Mouse (Mus musculus) E14TG2a.4 (cell line): ENCODE measurements around the gene Erfe.

Experiments
- H3K27me3 ChIP-seq: 2 replicates; pipeline ENCODE4 v1.6.1; 2014; ENCODE audit warnings: low read length, control low read depth; ENCODE audit not compliant: insufficient read depth
- H3K36me3 ChIP-seq: 2 replicates; pipeline ENCODE4 v1.6.1; 2014; ENCODE audit warnings: low read length, control low read depth; ENCODE audit not compliant: insufficient read depth
- H3K4me1 ChIP-seq: replicated peaks from 2 replicates; pipeline ENCODE4 v1.6.1; 2014; ENCODE audit warnings: low read depth, low read length, control low read depth
- H3K4me3 ChIP-seq: replicated peaks from 2 replicates; pipeline ENCODE4 v1.5.1; 2014; ENCODE audit warnings: mild to moderate bottlenecking, low read length
- H3K9me3 ChIP-seq: 2 replicates; pipeline ENCODE4 v1.6.1; 2014; ENCODE audit warnings: low read length, control low read depth
- CTCF ChIP-seq: conservative IDR thresholded peaks from 2 replicates; pipeline ENCODE4 v1.5.1; 2014; ENCODE audit warnings: low read length
- NANOG ChIP-seq: IDR thresholded peaks from 2 replicates; pipeline ENCODE4 v1.6.1; 2014; ENCODE audit warnings: borderline replicate concordance, low read length, mixed read lengths
- POU5F1 ChIP-seq: IDR thresholded peaks from 2 replicates; pipeline ENCODE4 v1.6.1; 2014; ENCODE audit warnings: low read length, borderline replicate concordance

The Erfe gene

GRCm38 (mm10) chr1:91364822-91365644 lies 1.2 kb upstream of the Erfe start:
- TF ChIP-seq POU5F1 (no peak), NANOG (no peak)
- H3K36me3 ChIP-seq: no peaks in the 10 kb centered on the region
- peaks cover 30% of the 10 kb centered on the region for H3K4me1 ChIP-seq
- peaks cover 62% of the 10 kb centered on the region for H3K27me3 ChIP-seq
- peaks cover 15% of the 10 kb centered on the region; the same call in 1 of the 2 replicates for H3K9me3 ChIP-seq
- H3K4me3 ChIP-seq: no peak overlapping the region

DNA sequence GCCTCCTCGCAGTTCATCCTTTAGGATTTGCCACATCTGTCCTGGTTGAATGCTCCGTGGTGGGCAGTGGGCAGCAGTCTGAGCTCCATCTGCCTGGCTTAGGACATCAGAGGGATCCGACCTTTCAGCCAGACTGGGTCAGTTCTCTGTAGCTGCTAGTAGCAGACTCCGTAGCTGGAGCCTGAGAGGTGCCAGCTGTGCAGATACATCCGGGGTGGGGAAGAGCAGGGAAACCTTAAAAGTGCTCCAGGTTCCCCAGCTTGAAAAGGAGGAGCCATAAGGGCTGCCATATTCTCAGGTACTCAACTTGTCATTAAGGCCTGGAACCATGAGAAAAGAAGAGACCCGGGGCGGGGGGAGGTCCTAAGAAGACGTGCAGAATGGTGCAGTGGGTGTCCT lies 415 bp upstream of the Erfe start:
- TF ChIP-seq POU5F1 (no peak), CTCF (no peak), NANOG (no peak)
- Histone ChIP-seq H3K9me3 (peaks cover 15% of the 10 kb centered on the region; the same call in 1 of the 2 replicates), H3K27me3 (peaks cover 70% of the 10 kb centered on the region), H3K4me3 (peak overlapping the region; percentile 85), H3K36me3 (peaks cover 6% of the 10 kb centered on the region), H3K4me1 (peaks cover 38% of the 10 kb centered on the region)

- TF ChIP-seq NANOG (no peak), POU5F1 (no peak), CTCF (no peak)
- Histone ChIP-seq H3K9me3 (peaks cover 14% of the 10 kb centered on the region; the same call in 1 of the 2 replicates), H3K4me3 (no peak overlapping the region), H3K4me1 (peaks cover 40% of the 10 kb centered on the region), H3K36me3 (peaks cover 20% of the 10 kb centered on the region), H3K27me3 (peaks cover 68% of the 10 kb centered on the region)
Observed at GRCm38 (mm10) chr1:91367295-91367694, 1.1 kb downstream of the Erfe start.

GRCm38 (mm10) chr1:91369408-91369807 lies 3.2 kb downstream of the Erfe start:
- peaks cover 58% of the 10 kb centered on the region for H3K27me3 ChIP-seq
- H3K36me3 ChIP-seq: peaks cover 42% of the 10 kb centered on the region
- H3K4me1 ChIP-seq: peaks cover 40% of the 10 kb centered on the region
- H3K4me3 ChIP-seq: no peak overlapping the region
- H3K9me3 ChIP-seq: peaks cover 2% of the 10 kb centered on the region; the same call in 1 of the 2 replicates
- no peak for TF ChIP-seq POU5F1
- no peak for TF ChIP-seq CTCF
- no peak for TF ChIP-seq NANOG

DNA sequence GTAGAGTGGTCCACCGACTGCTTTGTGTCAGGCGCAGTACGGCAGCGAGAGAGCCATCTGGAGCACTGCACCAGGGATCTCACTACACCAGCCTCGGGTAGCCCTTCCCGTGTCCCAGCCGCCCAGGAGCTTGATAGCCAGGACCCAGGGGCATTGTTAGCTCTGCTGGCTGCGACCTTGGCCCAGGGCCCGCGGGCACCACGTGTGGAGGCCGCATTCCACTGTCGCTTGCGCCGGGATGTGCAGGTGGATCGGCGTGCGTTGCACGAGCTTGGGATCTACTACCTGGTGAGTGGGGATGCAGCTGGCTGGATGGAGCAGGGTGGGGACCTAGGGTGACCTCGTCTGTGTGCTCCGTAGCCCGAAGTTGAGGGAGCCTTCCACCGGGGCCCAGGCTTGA lies 3.8 kb downstream of the Erfe start:
- Histone ChIP-seq H3K27me3 (peaks cover 52% of the 10 kb centered on the region), H3K4me3 (peak overlapping the region; percentile 32), H3K9me3 (no peaks in the 10 kb centered on the region), H3K36me3 (peaks cover 48% of the 10 kb centered on the region), H3K4me1 (peaks cover 40% of the 10 kb centered on the region)
- TF ChIP-seq POU5F1: no peak
- TF ChIP-seq CTCF: no peak
- no peak for TF ChIP-seq NANOG

DNA sequence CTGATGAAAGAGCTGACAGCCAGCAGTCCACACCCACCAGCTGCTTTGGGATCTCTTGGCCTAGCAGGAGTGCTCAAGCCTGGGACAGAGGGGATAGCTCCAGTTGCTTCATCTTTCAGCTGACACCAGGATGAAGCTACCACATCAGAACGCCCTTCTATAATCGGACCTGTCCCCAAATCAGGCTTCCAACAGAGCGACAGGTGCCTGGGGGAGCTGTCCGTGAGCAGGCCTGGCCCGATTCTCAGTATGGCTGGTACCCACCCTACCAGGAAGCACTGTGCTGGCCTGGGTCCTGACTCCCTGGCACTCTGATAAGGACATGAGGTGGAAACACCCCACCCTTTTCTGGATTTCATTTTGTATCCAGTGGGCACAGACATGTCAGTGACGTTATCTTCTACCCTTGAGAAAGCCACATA lies 7.2 kb downstream of the Erfe start:
- no peak for TF ChIP-seq CTCF
- no peak for TF ChIP-seq POU5F1
- TF ChIP-seq NANOG: no peak
- peaks cover 28% of the 10 kb centered on the region for H3K4me1 ChIP-seq
- peaks cover 82% of the 10 kb centered on the region for H3K36me3 ChIP-seq
- H3K4me3 ChIP-seq: no peak overlapping the region
- H3K27me3 ChIP-seq: peaks cover 21% of the 10 kb centered on the region
- H3K9me3 ChIP-seq: no peaks in the 10 kb centered on the region

GRCm38 (mm10) chr1:91380453-91381090 lies 14.3 kb downstream of the Erfe start:
- Histone ChIP-seq H3K9me3 (no peaks in the 10 kb centered on the region), H3K36me3 (peaks cover 95% of the 10 kb centered on the region), H3K4me1 (peaks cover 6% of the 10 kb centered on the region; the same call in 1 of the 2 replicates), H3K4me3 (no peak overlapping the region), H3K27me3 (no peaks in the 10 kb centered on the region)
- TF ChIP-seq POU5F1 (no peak), NANOG (no peak), CTCF (peak; percentile 76)

- H3K4me1 ChIP-seq: peaks cover 6% of the 10 kb centered on the region; the same call in 1 of the 2 replicates
- H3K36me3 ChIP-seq: peaks cover 95% of the 10 kb centered on the region
- TF ChIP-seq NANOG: no peak
- TF ChIP-seq CTCF: no peak
- no peak for TF ChIP-seq POU5F1
- no peaks in the 10 kb centered on the region for H3K9me3 ChIP-seq
- no peak overlapping the region for H3K4me3 ChIP-seq
- no peaks in the 10 kb centered on the region for H3K27me3 ChIP-seq
Observed at GRCm38 (mm10) chr1:91381091-91381471, 14.9 kb downstream of the Erfe start.

GRCm38 (mm10) chr1:91390369-91390768 lies 24.1 kb downstream of the Erfe start:
- no peak overlapping the region for H3K4me3 ChIP-seq
- no peaks in the 10 kb centered on the region for H3K9me3 ChIP-seq
- TF ChIP-seq POU5F1 (no peak), CTCF (no peak), NANOG (no peak)
- H3K27me3 ChIP-seq: no peaks in the 10 kb centered on the region
- peaks cover 28% of the 10 kb centered on the region for H3K4me1 ChIP-seq
- H3K36me3 ChIP-seq: peaks cover 94% of the 10 kb centered on the region
